14 mouse cellular contexts compared by ENCODE assay signal in the genomic region with DNA sequence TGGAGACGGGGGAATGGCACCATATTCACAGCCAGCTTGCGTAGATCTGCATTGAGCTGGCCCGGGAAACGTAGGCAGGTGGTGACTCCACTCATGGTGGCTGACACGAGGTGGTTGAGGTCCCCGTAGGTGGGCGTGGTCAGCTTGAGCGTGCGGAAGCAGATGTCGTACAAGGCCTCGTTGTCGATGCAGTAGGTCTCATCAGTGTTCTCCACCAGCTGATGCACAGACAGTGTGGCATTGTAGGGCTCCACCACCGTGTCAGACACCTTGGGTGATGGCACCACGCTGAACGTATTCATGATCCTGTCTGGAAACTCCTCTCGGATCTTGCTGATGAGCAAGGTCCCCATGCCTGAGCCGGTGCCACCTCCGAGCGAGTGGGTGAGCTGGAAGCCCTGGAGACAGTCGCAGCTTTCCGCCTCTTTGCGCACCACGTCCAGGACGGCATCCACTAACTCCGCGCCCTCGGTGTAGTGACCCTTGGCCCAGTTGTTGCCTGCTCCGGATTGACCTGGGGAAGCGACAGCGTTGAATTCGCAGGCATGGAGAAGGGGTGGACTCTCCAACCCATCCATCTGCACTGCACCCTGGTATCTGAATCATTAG.
"Had no signal": no experiment of that assay in that cellular context is flagged by ENCODE, and none has a peak within 500 bp of the region (broad histone marks: within the 10 kb centered on the region; RNA-seq: fewer than 3 reads in every experiment).

No protein-coding gene starts in this region.

- DNase-seq: gastrocnemius, postnatal 14 days; gastrocnemius, postnatal 36 days; heart, adult 11 months; heart, adult 2 months; heart, postnatal 14 days; heart, postnatal 36 days; kidney, adult 11 months; kidney, adult 2 months; kidney, adult 9 months; kidney, postnatal 14 days; kidney, postnatal 36 days; layer of hippocampus, adult 9-11 months; layer of hippocampus, postnatal 36 days; left cerebral cortex, postnatal 4 days had no signal
